Mouse (Mus musculus) heart, embryonic 12.5 days (tissue): ENCODE measurements around the gene Pth1r. TPM values are rescaled to one million over a fixed set of nuclear protein-coding genes. Genes with fewer than 3 reads are reported as not detected.

Source experiments
- ATAC-seq: fragments of 200-750 bp; cut with Nextera tagmentation; 2 replicates; pipeline ENCODE4 v1.8.0; 2017; ENCODE audit warnings: moderate TSS enrichment, moderate library complexity; ENCODE audit not compliant: insufficient number of reproducible peaks, low FRiP score
- H3K27ac ChIP-seq: fragments of 300-500 bp; sonication (generic); 2 replicates; pipeline ENCODE4 v1.5.1; 2016; ENCODE audit warnings: mild to moderate bottlenecking, moderate library complexity; ENCODE audit not compliant: poor library complexity, severe bottlenecking
- H3K27me3 ChIP-seq: fragments of 300-500 bp; sonication (generic); replicated peaks from 2 replicates; pipeline ENCODE4 v1.6.1; 2016; ENCODE audit warnings: mild to moderate bottlenecking, moderate library complexity
- H3K36me3 ChIP-seq: fragments of 300-500 bp; sonication (generic); 2 replicates; pipeline ENCODE4 v1.6.1; 2016; ENCODE audit warnings: mild to moderate bottlenecking, moderate library complexity
- H3K4me1 ChIP-seq: fragments of 300-500 bp; sonication (generic); replicated peaks from 2 replicates; pipeline ENCODE4 v1.6.1; 2016; ENCODE audit warnings: mild to moderate bottlenecking
- H3K4me2 ChIP-seq: fragments of 300-500 bp; sonication (generic); 2 replicates; pipeline ENCODE4 v1.6.1; 2016; ENCODE audit warnings: mild to moderate bottlenecking, moderate library complexity
- H3K4me3 ChIP-seq: fragments of 300-500 bp; sonication (generic); 2 replicates; pipeline ENCODE4 v1.5.1; 2016; ENCODE audit warnings: mild to moderate bottlenecking
- H3K9ac ChIP-seq: fragments of 300-500 bp; sonication (generic); 2 replicates; pipeline ENCODE4 v1.6.1; 2016; ENCODE audit warnings: mild to moderate bottlenecking, moderate library complexity
- H3K9me3 ChIP-seq: fragments of 300-500 bp; sonication (generic); replicated peaks from 2 replicates; pipeline ENCODE4 v1.6.1; 2016; ENCODE audit warnings: mild to moderate bottlenecking, moderate library complexity
- whole genome bisulfite sequencing: fragments of 180-500 bp; shearing (Covaris S2); methylation state at CpG from one replicate; pipeline ENCODE4 v1.1.7; 2016; 5-methylcytosine and 5-hydroxymethylcytosine counted together
- polyA plus RNA-seq: library from polyadenylated mRNA; unstranded; fragments of >200 nt; fragmentation: Nextera tagmentation; extraction: Ambion mirVana; gene quantifications from 2 replicates; pipeline ENCODE4 v1.2.1, GENCODE M21; 2016

Gene Pth1r
- polyA plus RNA-seq: 45.8 and 46.1 TPM in 2 replicates

- WGBS: 60% methylated on average over 7 of the region's 7 CpGs
- Histone ChIP-seq H3K27me3 (peaks cover 8% of the 10 kb centered on the region), H3K4me1 (peaks cover 48% of the 10 kb centered on the region), H3K9me3 (no peaks in the 10 kb centered on the region), H3K36me3 (no peaks in the 10 kb centered on the region), H3K27ac (no peak within 1 kb of the TSS), H3K4me3 (no peak within 1 kb of the TSS), H3K4me2 (no peak within 1 kb of the TSS), H3K9ac (no peak within 1 kb of the TSS)
- no peak for ATAC-seq
These were observed at the start of gene Pth1r for GRCm38 (mm10) chr9:110746961-110747360. Gene Pth1r, minus strand, starts transcription at chr9:110747145.

GRCm38 (mm10) chr9:110790462-110790861, 43.5 kb upstream of the Pth1r start:
- Histone ChIP-seq H3K9me3 (peaks cover 5% of the 10 kb centered on the region), H3K36me3 (no peaks in the 10 kb centered on the region), H3K4me2 (no peak overlapping the region), H3K27me3 (no peaks in the 10 kb centered on the region), H3K4me1 (no peaks in the 10 kb centered on the region), H3K9ac (no peak overlapping the region), H3K27ac (no peak overlapping the region), H3K4me3 (no peak overlapping the region)
- ATAC-seq: no peak
- 64% methylated on average over 4 of the region's 4 CpGs for WGBS

- H3K4me3 ChIP-seq: no peak overlapping the region
- ATAC-seq: no peak
- H3K9ac ChIP-seq: no peak overlapping the region
- H3K9me3 ChIP-seq: peaks cover 5% of the 10 kb centered on the region
- H3K36me3 ChIP-seq: no peaks in the 10 kb centered on the region
- no peaks in the 10 kb centered on the region for H3K4me1 ChIP-seq
- no peak overlapping the region for H3K4me2 ChIP-seq
- no peak overlapping the region for H3K27ac ChIP-seq
- H3K27me3 ChIP-seq: no peaks in the 10 kb centered on the region
- 86% methylated on average over 3 of the region's 3 CpGs for WGBS
These were observed 41.2 kb upstream of the Pth1r start for GRCm38 (mm10) chr9:110788169-110788568.

DNA sequence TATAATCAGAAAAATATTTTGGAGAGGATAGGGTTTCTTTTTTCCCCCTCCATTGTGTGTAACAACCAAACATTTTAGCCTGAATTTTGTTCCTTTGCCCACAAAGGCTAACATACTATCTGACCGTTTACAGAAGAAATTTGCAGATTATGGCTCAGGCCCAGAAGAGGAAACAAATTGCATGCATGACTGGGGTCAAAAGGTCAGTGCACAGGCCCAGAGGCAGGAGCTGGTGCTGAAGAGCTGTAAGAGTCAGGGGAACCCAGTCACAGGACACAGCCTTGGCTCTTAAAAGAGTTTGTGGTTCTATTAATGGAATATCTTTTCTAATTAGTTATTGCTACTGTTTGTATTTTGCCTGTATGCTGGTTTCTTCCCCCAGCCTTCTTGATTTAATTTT, 36.7 kb upstream of the Pth1r start:
- Histone ChIP-seq H3K4me3 (no peak overlapping the region), H3K9ac (no peak overlapping the region), H3K27me3 (no peaks in the 10 kb centered on the region), H3K4me1 (peaks cover 14% of the 10 kb centered on the region), H3K27ac (no peak overlapping the region), H3K4me2 (no peak overlapping the region), H3K9me3 (peaks cover 5% of the 10 kb centered on the region), H3K36me3 (no peaks in the 10 kb centered on the region)
- no peak for ATAC-seq
- WGBS: 25% methylated on average over 1 of the region's 1 CpGs

DNA sequence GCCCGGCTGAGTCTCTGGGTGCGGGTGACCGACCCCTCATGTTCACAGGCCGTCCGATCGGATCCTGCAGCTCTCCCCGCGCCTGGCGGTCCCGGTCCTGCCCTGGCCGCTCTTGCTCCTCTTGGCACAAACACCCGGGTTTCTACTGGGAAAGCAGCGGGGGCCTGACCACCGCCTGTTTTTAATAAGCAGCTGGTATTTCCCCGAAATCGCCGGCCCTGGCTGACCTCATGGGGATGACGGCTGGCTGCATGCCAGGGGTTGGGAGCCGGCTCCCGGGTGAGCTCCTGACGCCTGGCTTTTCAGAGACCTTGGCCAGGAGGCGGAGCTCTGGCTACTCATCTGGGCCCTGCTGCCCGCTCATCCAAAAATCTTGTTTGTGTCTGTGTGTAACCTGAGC, 34.8 kb upstream of the Pth1r start:
- peak overlapping the region; percentile 52 for H3K4me3 ChIP-seq
- 1% methylated on average over 23 of the region's 23 CpGs for WGBS

GRCm38 (mm10) chr9:110781256-110781721, 34.3 kb upstream of the Pth1r start:
- WGBS: under 1% methylated on average over 43 of the region's 43 CpGs
- Histone ChIP-seq H3K36me3 (no peaks in the 10 kb centered on the region), H3K9ac (peak overlapping the region; percentile 66), H3K27ac (peak overlapping the region; percentile 46; the same call in 1 of the 2 replicates), H3K27me3 (no peaks in the 10 kb centered on the region), H3K4me2 (peak overlapping the region; percentile 75), H3K4me3 (peak overlapping the region; percentile 52), H3K4me1 (peaks cover 18% of the 10 kb centered on the region), H3K9me3 (no peaks in the 10 kb centered on the region)
- ATAC-seq: peak; percentile 88

More for the DNA sequence above, 34.8 kb upstream of the Pth1r start:
- Histone ChIP-seq H3K9ac (peak overlapping the region; percentile 66), H3K4me2 (peak overlapping the region; percentile 75), H3K27ac (peak overlapping the region; percentile 46; the same call in 1 of the 2 replicates), H3K9me3 (no peaks in the 10 kb centered on the region), H3K36me3 (no peaks in the 10 kb centered on the region), H3K27me3 (no peaks in the 10 kb centered on the region), H3K4me1 (peaks cover 18% of the 10 kb centered on the region)
- ATAC-seq: peak; percentile 71

DNA sequence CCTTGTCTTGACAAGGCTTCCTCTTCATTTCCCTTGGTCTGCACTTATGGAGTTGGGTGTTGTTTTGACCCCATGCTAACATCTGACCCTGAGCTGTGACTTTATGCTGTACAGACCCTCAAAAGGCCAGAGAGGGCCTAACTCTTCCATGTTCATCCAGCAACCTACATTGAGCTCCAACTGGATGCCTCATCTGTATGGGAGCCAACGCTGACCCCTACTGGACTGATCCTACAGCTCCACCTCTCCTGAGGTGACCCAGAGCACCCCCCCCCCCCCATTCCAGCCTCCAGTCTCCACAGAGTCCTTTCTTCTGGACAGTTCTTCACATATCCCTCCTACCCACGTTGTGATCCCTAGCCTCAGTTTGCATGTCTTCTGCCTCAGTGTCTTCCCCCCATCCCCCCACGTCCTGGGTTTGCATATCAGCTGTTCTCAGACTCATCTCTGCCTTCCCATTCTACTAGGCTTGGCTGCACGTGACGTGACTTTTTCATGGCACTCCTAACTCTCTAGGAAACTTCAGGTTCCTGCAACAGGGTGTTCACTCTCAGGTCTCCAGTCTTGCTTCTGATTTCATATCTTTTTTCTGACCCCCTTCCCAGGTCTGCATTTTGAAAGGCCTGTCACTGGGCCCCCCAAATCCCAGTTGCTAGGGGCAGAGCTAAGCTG, 32.4 kb upstream of the Pth1r start:
- Histone ChIP-seq H3K9me3 (no peaks in the 10 kb centered on the region), H3K4me2 (no peak overlapping the region), H3K36me3 (no peaks in the 10 kb centered on the region), H3K4me3 (no peak overlapping the region), H3K27ac (no peak overlapping the region), H3K27me3 (no peaks in the 10 kb centered on the region), H3K4me1 (peaks cover 34% of the 10 kb centered on the region), H3K9ac (no peak overlapping the region)
- WGBS: 58% methylated on average over 5 of the region's 5 CpGs
- no peak for ATAC-seq

DNA sequence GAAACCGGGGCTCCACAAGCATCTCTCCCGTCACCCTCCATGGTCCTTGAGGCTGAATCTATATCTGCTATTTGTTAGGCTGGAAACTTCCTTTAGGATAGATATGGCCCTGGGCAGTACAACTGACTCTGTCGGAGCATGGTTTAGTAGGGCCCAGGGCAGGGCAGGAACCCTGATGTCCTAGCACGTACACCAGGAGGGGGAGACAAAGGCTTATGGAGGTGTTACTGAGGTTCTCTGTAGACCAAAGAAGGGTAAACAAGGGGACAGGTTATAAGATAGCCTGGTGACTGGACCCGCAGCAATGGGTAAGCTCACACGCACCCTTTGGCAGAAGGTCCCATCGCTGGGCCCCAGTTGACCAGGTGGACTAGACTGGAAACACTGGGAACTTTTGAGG, 31.6 kb upstream of the Pth1r start:
- no peak overlapping the region for H3K9ac ChIP-seq
- no peak overlapping the region for H3K27ac ChIP-seq
- H3K27me3 ChIP-seq: no peaks in the 10 kb centered on the region
- no peaks in the 10 kb centered on the region for H3K36me3 ChIP-seq
- no peak overlapping the region for H3K4me2 ChIP-seq
- 73% methylated on average over 7 of the region's 7 CpGs for WGBS
- H3K4me3 ChIP-seq: no peak overlapping the region
- peaks cover 35% of the 10 kb centered on the region for H3K4me1 ChIP-seq
- H3K9me3 ChIP-seq: no peaks in the 10 kb centered on the region
- no peak for ATAC-seq

- H3K9me3 ChIP-seq: no peaks in the 10 kb centered on the region
- H3K4me3 ChIP-seq: no peak overlapping the region
- no peak overlapping the region for H3K4me2 ChIP-seq
- 81% methylated on average over 1 of the region's 1 CpGs for WGBS
- no peaks in the 10 kb centered on the region for H3K27me3 ChIP-seq
- H3K4me1 ChIP-seq: peaks cover 35% of the 10 kb centered on the region
- H3K27ac ChIP-seq: no peak overlapping the region
- no peak overlapping the region for H3K9ac ChIP-seq
- no peaks in the 10 kb centered on the region for H3K36me3 ChIP-seq
- ATAC-seq: no peak
These were observed 31.2 kb upstream of the Pth1r start for GRCm38 (mm10) chr9:110778100-110778499.

DNA sequence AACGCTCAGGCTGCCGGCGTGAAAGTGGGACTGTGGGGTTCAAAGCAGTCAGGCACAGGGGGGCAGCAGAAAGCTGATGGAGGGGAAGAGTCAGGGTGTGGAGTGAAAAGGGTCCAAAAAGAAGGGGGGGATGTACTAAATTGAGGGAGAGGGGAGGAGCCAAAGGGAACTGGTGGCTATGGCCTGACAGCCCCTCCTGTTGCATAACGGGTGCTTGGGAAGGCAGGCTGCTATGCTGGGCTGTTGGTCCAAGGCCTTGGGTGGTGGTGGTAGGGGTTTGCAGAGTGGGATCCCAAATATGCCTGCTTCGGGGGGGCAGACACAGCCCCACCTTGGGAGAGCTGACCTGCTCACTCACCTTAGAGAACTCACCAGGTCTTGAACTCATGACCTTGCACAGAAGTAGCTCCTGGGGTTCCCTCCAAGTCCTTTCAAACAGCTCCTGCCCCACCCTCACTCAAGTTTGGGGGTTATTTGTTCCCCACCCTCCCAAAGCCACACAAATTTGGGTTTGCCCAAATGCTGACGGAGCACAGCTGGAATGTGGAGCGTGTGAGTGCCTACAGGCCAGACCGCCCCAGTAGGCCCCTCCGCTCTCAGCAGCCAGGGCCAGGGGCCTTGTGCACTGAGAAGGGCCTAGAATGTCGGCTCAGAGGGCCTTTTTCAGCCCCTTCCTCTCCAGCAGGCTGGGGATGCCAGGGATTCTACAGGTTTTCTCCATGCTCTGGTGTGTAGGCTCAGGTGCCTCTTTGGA, 28.5 kb upstream of the Pth1r start:
- no peak overlapping the region for H3K4me2 ChIP-seq
- H3K4me1 ChIP-seq: peaks cover 23% of the 10 kb centered on the region
- no peak for ATAC-seq
- no peaks in the 10 kb centered on the region for H3K27me3 ChIP-seq
- no peak overlapping the region for H3K4me3 ChIP-seq
- H3K9ac ChIP-seq: no peak overlapping the region
- peaks cover 5% of the 10 kb centered on the region for H3K36me3 ChIP-seq
- H3K27ac ChIP-seq: no peak overlapping the region; the same call in 1 of the 2 replicates
- WGBS: 69% methylated on average over 10 of the region's 10 CpGs
- H3K9me3 ChIP-seq: no peaks in the 10 kb centered on the region

- H3K4me3 ChIP-seq: no peak overlapping the region
- peak overlapping the region; percentile 3; the same call in 1 of the 2 replicates for H3K9ac ChIP-seq
- no peak overlapping the region for H3K4me2 ChIP-seq
These were observed 27.7 kb upstream of the Pth1r start for GRCm38 (mm10) chr9:110774403-110775268.

More at GRCm38 (mm10) chr9:110774403-110775268, 27.7 kb upstream of the Pth1r start:
- H3K27ac ChIP-seq: peak overlapping the region; percentile 39
- no peaks in the 10 kb centered on the region for H3K9me3 ChIP-seq
- peaks cover 21% of the 10 kb centered on the region for H3K4me1 ChIP-seq
- peaks cover 13% of the 10 kb centered on the region for H3K36me3 ChIP-seq
- no peaks in the 10 kb centered on the region for H3K27me3 ChIP-seq
- WGBS: 62% methylated on average over 15 of the region's 15 CpGs
- no peak for ATAC-seq
